Mouse (Mus musculus): Measurements from ENCODE around the gene Lpp. TPM values are rescaled to one million over a fixed set of nuclear protein-coding genes. Genes with fewer than 3 reads are reported as not detected.
A peak's percentile ranks its signal among the peaks of the same experiment; 100 is the strongest.

The Lpp gene
- polyA plus RNA-seq, 1 experiment from 2014 or later, result 10.7 TPM

- no peak overlapping the region for H3K27ac ChIP-seq (replicated peaks)
- no peaks in the 10 kb centered on the region for H3K27me3 ChIP-seq
- H3K9me3 ChIP-seq, result no peaks in the 10 kb centered on the region
- H3K4me3 ChIP-seq, result no peak overlapping the region
- WGBS, result 93% methylated on average over 2 of the region's 2 CpGs
- H3K36me3 ChIP-seq, result no peaks in the 10 kb centered on the region
- no peak for ATAC-seq (replicated peaks)
- H3K9ac ChIP-seq (replicated peaks), result no peak overlapping the region
- H3K4me1 ChIP-seq, result no peaks in the 10 kb centered on the region
- no peak overlapping the region for H3K4me2 ChIP-seq (replicated peaks)
Measured at GRCm38 (mm10) chr16:24463842-24464241, 70.5 kb downstream of the Lpp start.

- 84% methylated on average over 5 of the region's 5 CpGs for WGBS
- Histone ChIP-seq H3K4me3 (no peak overlapping the region), H3K4me2 (replicated peaks) (no peak overlapping the region), H3K36me3 (no peaks in the 10 kb centered on the region), H3K27ac (replicated peaks) (no peak overlapping the region), H3K9ac (replicated peaks) (no peak overlapping the region), H3K9me3 (no peaks in the 10 kb centered on the region), H3K27me3 (no peaks in the 10 kb centered on the region), H3K4me1 (no peaks in the 10 kb centered on the region)
- no peak for ATAC-seq (replicated peaks)
Measured at GRCm38 (mm10) chr16:24464436-24464835, 71.1 kb downstream of the Lpp start.

- no peak overlapping the region for H3K4me2 ChIP-seq (replicated peaks)
- H3K27me3 ChIP-seq, result no peaks in the 10 kb centered on the region
- no peak overlapping the region for H3K9ac ChIP-seq (replicated peaks)
- no peak overlapping the region for H3K27ac ChIP-seq (replicated peaks)
- no peaks in the 10 kb centered on the region for H3K36me3 ChIP-seq
- no peak for ATAC-seq (replicated peaks)
- H3K4me3 ChIP-seq, result no peak overlapping the region
- no peaks in the 10 kb centered on the region for H3K4me1 ChIP-seq
- no peaks in the 10 kb centered on the region for H3K9me3 ChIP-seq
- 79% methylated on average over 5 of the region's 5 CpGs for WGBS
Measured at GRCm38 (mm10) chr16:24465633-24466032, 72.3 kb downstream of the Lpp start.

GRCm38 (mm10) chr16:24467544-24468290, 74.4 kb downstream of the Lpp start:
- Histone ChIP-seq H3K27ac (replicated peaks) (no peak overlapping the region), H3K9ac (replicated peaks) (no peak overlapping the region), H3K4me3 (no peak overlapping the region), H3K4me2 (replicated peaks) (no peak overlapping the region), H3K27me3 (no peaks in the 10 kb centered on the region), H3K9me3 (no peaks in the 10 kb centered on the region), H3K4me1 (peaks cover 5% of the 10 kb centered on the region; the same call in 1 of the 2 replicates), H3K36me3 (no peaks in the 10 kb centered on the region)
- WGBS, result 85% methylated on average over 17 of the region's 17 CpGs
- ATAC-seq (replicated peaks), result no peak

- Histone ChIP-seq H3K36me3 (no peaks in the 10 kb centered on the region), H3K4me3 (no peak overlapping the region), H3K9ac (replicated peaks) (no peak overlapping the region), H3K27me3 (no peaks in the 10 kb centered on the region), H3K4me2 (replicated peaks) (no peak overlapping the region), H3K9me3 (no peaks in the 10 kb centered on the region), H3K27ac (replicated peaks) (no peak overlapping the region), H3K4me1 (peaks cover 5% of the 10 kb centered on the region; the same call in 1 of the 2 replicates)
- WGBS, result 61% methylated on average over 3 of the region's 3 CpGs
- no peak for ATAC-seq (replicated peaks)
Measured at GRCm38 (mm10) chr16:24469313-24469712, 76.0 kb downstream of the Lpp start.

- H3K27ac ChIP-seq (replicated peaks), result no peak overlapping the region
- no peaks in the 10 kb centered on the region for H3K9me3 ChIP-seq
- 71% methylated on average over 1 of the region's 1 CpGs for WGBS
- H3K4me1 ChIP-seq, result peaks cover 5% of the 10 kb centered on the region; the same call in 1 of the 2 replicates
- no peak for ATAC-seq (replicated peaks)
- no peak overlapping the region for H3K4me3 ChIP-seq
- no peak overlapping the region for H3K4me2 ChIP-seq (replicated peaks)
- H3K36me3 ChIP-seq, result no peaks in the 10 kb centered on the region
- H3K9ac ChIP-seq (replicated peaks), result no peak overlapping the region
- H3K27me3 ChIP-seq, result no peaks in the 10 kb centered on the region
Measured at GRCm38 (mm10) chr16:24470601-24471000, 77.3 kb downstream of the Lpp start.

- Histone ChIP-seq H3K27ac (replicated peaks) (no peak overlapping the region; the same call in 1 of the 2 replicates), H3K4me1 (peaks cover 5% of the 10 kb centered on the region; the same call in 1 of the 2 replicates)
Measured at GRCm38 (mm10) chr16:24471029-24471428, 77.7 kb downstream of the Lpp start.

GRCm38 (mm10) chr16:24471801-24472200, 78.5 kb downstream of the Lpp start:
- Histone ChIP-seq H3K27ac (replicated peaks) (no peak overlapping the region), H3K4me2 (replicated peaks) (no peak overlapping the region), H3K9ac (replicated peaks) (no peak overlapping the region), H3K36me3 (no peaks in the 10 kb centered on the region), H3K9me3 (no peaks in the 10 kb centered on the region), H3K4me1 (peaks cover 5% of the 10 kb centered on the region; the same call in 1 of the 2 replicates), H3K4me3 (no peak overlapping the region), H3K27me3 (no peaks in the 10 kb centered on the region)
- peak; percentile 43; the same call in 1 of the 2 replicates for ATAC-seq (replicated peaks)
- 34% methylated on average over 1 of the region's 1 CpGs for WGBS

More at GRCm38 (mm10) chr16:24471029-24471428, 77.7 kb downstream of the Lpp start:
- ATAC-seq (replicated peaks), result no peak
- H3K9ac ChIP-seq (replicated peaks), result no peak overlapping the region
- no peaks in the 10 kb centered on the region for H3K9me3 ChIP-seq
- H3K4me2 ChIP-seq (replicated peaks), result no peak overlapping the region
- no peaks in the 10 kb centered on the region for H3K36me3 ChIP-seq
- WGBS, result 73% methylated on average over 4 of the region's 4 CpGs
- no peak overlapping the region for H3K4me3 ChIP-seq
- no peaks in the 10 kb centered on the region for H3K27me3 ChIP-seq

GRCm38 (mm10) chr16:24473966-24474365, 80.7 kb downstream of the Lpp start:
- Histone ChIP-seq H3K4me2 (replicated peaks) (no peak overlapping the region), H3K9ac (replicated peaks) (no peak overlapping the region), H3K4me3 (no peak overlapping the region), H3K27ac (replicated peaks) (no peak overlapping the region), H3K9me3 (no peaks in the 10 kb centered on the region), H3K27me3 (no peaks in the 10 kb centered on the region), H3K4me1 (peaks cover 5% of the 10 kb centered on the region; the same call in 1 of the 2 replicates), H3K36me3 (no peaks in the 10 kb centered on the region)
- WGBS, result 87% methylated on average over 3 of the region's 3 CpGs
- ATAC-seq (replicated peaks), result no peak

- Histone ChIP-seq H3K4me3 (no peak overlapping the region), H3K4me1 (peaks cover 5% of the 10 kb centered on the region; the same call in 1 of the 2 replicates), H3K9ac (replicated peaks) (no peak overlapping the region), H3K36me3 (no peaks in the 10 kb centered on the region), H3K27ac (replicated peaks) (no peak overlapping the region), H3K9me3 (no peaks in the 10 kb centered on the region), H3K4me2 (replicated peaks) (no peak overlapping the region), H3K27me3 (no peaks in the 10 kb centered on the region)
- 71% methylated on average over 6 of the region's 6 CpGs for WGBS
- ATAC-seq (replicated peaks), result no peak
Measured at GRCm38 (mm10) chr16:24474781-24475180, 81.5 kb downstream of the Lpp start.

GRCm38 (mm10) chr16:24475305-24475947, 82.1 kb downstream of the Lpp start:
- 75% methylated on average over 8 of the region's 8 CpGs for WGBS
- H3K27ac ChIP-seq (replicated peaks), result no peak overlapping the region
- H3K4me1 ChIP-seq, result peaks cover 5% of the 10 kb centered on the region; the same call in 1 of the 2 replicates

GRCm38 (mm10) chr16:24476911-24477401, 83.6 kb downstream of the Lpp start:
- 44% methylated on average over 3 of the region's 3 CpGs for WGBS
- Histone ChIP-seq H3K4me2 (replicated peaks) (no peak overlapping the region), H3K27ac (replicated peaks) (no peak overlapping the region), H3K36me3 (no peaks in the 10 kb centered on the region), H3K4me3 (no peak overlapping the region), H3K4me1 (0 out of 2 replicates have a peak, but pooled peaks cover 2% of the 10 kb centered on the region), H3K9ac (replicated peaks) (no peak overlapping the region), H3K27me3 (no peaks in the 10 kb centered on the region), H3K9me3 (no peaks in the 10 kb centered on the region)
- ATAC-seq (replicated peaks), result no peak

More at GRCm38 (mm10) chr16:24475305-24475947, 82.1 kb downstream of the Lpp start:
- no peak overlapping the region for H3K4me3 ChIP-seq
- H3K9ac ChIP-seq (replicated peaks), result no peak overlapping the region
- no peaks in the 10 kb centered on the region for H3K9me3 ChIP-seq
- no peaks in the 10 kb centered on the region for H3K36me3 ChIP-seq
- H3K4me2 ChIP-seq (replicated peaks), result no peak overlapping the region
- H3K27me3 ChIP-seq, result no peaks in the 10 kb centered on the region
- no peak for ATAC-seq (replicated peaks)
